Mouse (Mus musculus) embryonic fibroblast, embryonic 13.5 days (primary cell): ENCODE results near the gene Enoph1. TPM values are rescaled to one million over a fixed set of nuclear protein-coding genes. Genes with fewer than 3 reads are reported as not detected.
A peak's percentile ranks its signal among the peaks of the same experiment; 100 is the strongest.

ENCODE experiments used
- H3K27ac ChIP-seq: 2 replicates; pipeline ENCODE4 v1.5.1; 2012; ENCODE audit warnings: low read length, control low read depth, inconsistent platforms; ENCODE audit not compliant: insufficient read depth
- H3K4me1 ChIP-seq: 2 replicates; pipeline ENCODE4 v1.6.1; 2011; ENCODE audit warnings: low read length; ENCODE audit not compliant: control insufficient read depth, insufficient read depth
- H3K4me3 ChIP-seq: 2 replicates; pipeline ENCODE4 v1.5.1; 2011; ENCODE audit warnings: mild to moderate bottlenecking, control low read depth, low read length; ENCODE audit not compliant: insufficient read depth
- CTCF ChIP-seq: IDR thresholded peaks from 2 replicates; pipeline ENCODE4 v1.5.1; 2011; ENCODE audit warnings: mild to moderate bottlenecking, control low read depth, low read length, moderate library complexity, borderline replicate concordance; ENCODE audit not compliant: insufficient read depth
- POLR2A ChIP-seq: IDR thresholded peaks from 2 replicates; pipeline ENCODE4 v1.6.1; 2011; ENCODE audit warnings: low read depth, mild to moderate bottlenecking, control low read depth, low read length, moderate library complexity
- polyA plus RNA-seq: library from polyadenylated mRNA; stranded (reverse); fragments of >200 nt; gene quantifications from 2 replicates; pipeline ENCODE4 v1.2.4, GENCODE M21; 2011; ENCODE audit warnings: low read depth; ENCODE audit not compliant: missing spikeins, insufficient read length

The Enoph1 gene
- polyA plus RNA-seq, 1 experiment, result 20.1 TPM

GRCm38 (mm10) chr5:100037965-100038713 is 1.6 kb upstream of the Enoph1 start:
- TF ChIP-seq CTCF (no peak), POLR2A (no peak)
- peaks cover 7% of the 10 kb centered on the region; the same call in 1 of the 2 replicates for H3K4me1 ChIP-seq

GRCm38 (mm10) chr5:100038714-100039601 is 827 bp upstream of the Enoph1 start:
- H3K4me3 ChIP-seq, result peak overlapping the region; percentile 100
- TF ChIP-seq CTCF (peak; percentile 49), POLR2A (peak; percentile 85)
- H3K4me1 ChIP-seq, result peaks cover 7% of the 10 kb centered on the region; the same call in 1 of the 2 replicates
- H3K27ac ChIP-seq, result peak overlapping the region; percentile 84

More at GRCm38 (mm10) chr5:100037965-100038713, 1.6 kb upstream of the Enoph1 start:
- H3K4me3 ChIP-seq, result peak overlapping the region; percentile 100
- peak overlapping the region; percentile 84 for H3K27ac ChIP-seq

- TF ChIP-seq CTCF, result no peak
- no peak for TF ChIP-seq POLR2A
- H3K4me1 ChIP-seq, result peaks cover 2% of the 10 kb centered on the region; the same call in 1 of the 2 replicates
- no peak overlapping the region for H3K27ac ChIP-seq
- H3K4me3 ChIP-seq, result peak overlapping the region; percentile 82
Observed at GRCm38 (mm10) chr5:100040281-100040784, 548 bp downstream of the Enoph1 start.

- peak overlapping the region; percentile 82; the same call in 1 of the 2 replicates for H3K4me3 ChIP-seq
- TF ChIP-seq CTCF, result no peak
- TF ChIP-seq POLR2A, result no peak
- H3K4me1 ChIP-seq, result no peaks in the 10 kb centered on the region; the same call in 1 of the 2 replicates
- no peak overlapping the region for H3K27ac ChIP-seq
Observed at GRCm38 (mm10) chr5:100041272-100041671, 1.5 kb downstream of the Enoph1 start.

- no peak overlapping the region for H3K27ac ChIP-seq
- H3K4me1 ChIP-seq, result no peaks in the 10 kb centered on the region; the same call in 1 of the 2 replicates
- H3K4me3 ChIP-seq, result no peak overlapping the region
- TF ChIP-seq CTCF (no peak), POLR2A (no peak)
Observed at GRCm38 (mm10) chr5:100042467-100042866, 2.7 kb downstream of the Enoph1 start.

GRCm38 (mm10) chr5:100043361-100043760 is 3.6 kb downstream of the Enoph1 start:
- TF ChIP-seq CTCF (no peak), POLR2A (no peak)
- Histone ChIP-seq H3K4me1 (no peaks in the 10 kb centered on the region; the same call in 1 of the 2 replicates), H3K4me3 (no peak overlapping the region), H3K27ac (no peak overlapping the region)

- TF ChIP-seq POLR2A, result no peak
- no peak for TF ChIP-seq CTCF
- Histone ChIP-seq H3K27ac (no peak overlapping the region), H3K4me3 (no peak overlapping the region), H3K4me1 (no peaks in the 10 kb centered on the region; the same call in 1 of the 2 replicates)
Observed at GRCm38 (mm10) chr5:100044030-100044429, 4.2 kb downstream of the Enoph1 start.

- TF ChIP-seq CTCF, result no peak
- no peak for TF ChIP-seq POLR2A
- Histone ChIP-seq H3K4me1 (no peaks in the 10 kb centered on the region; the same call in 1 of the 2 replicates), H3K27ac (no peak overlapping the region), H3K4me3 (no peak overlapping the region)
Observed at GRCm38 (mm10) chr5:100044621-100045020, 4.8 kb downstream of the Enoph1 start.

GRCm38 (mm10) chr5:100046096-100046495 is 6.3 kb downstream of the Enoph1 start:
- no peak overlapping the region for H3K4me3 ChIP-seq

More at GRCm38 (mm10) chr5:100046096-100046495, 6.3 kb downstream of the Enoph1 start:
- H3K27ac ChIP-seq, result no peak overlapping the region
- TF ChIP-seq CTCF (no peak), POLR2A (no peak)
- H3K4me1 ChIP-seq, result no peaks in the 10 kb centered on the region; the same call in 1 of the 2 replicates
